Mouse (Mus musculus) neural tube, embryonic 11.5 days (tissue): ENCODE results near the gene 4930470P17Rik. TPM values are rescaled to one million over a fixed set of nuclear protein-coding genes. Genes with fewer than 3 reads are reported as not detected.

Experiments used
- ATAC-seq: fragments of 200-750 bp; cut with Nextera tagmentation; 2 replicates; pipeline ENCODE4 v1.8.0; 2017; ENCODE audit warnings: moderate number of reproducible peaks, mild to moderate bottlenecking, moderate TSS enrichment, moderate library complexity; ENCODE audit not compliant: insufficient read depth, low FRiP score, low TSS enrichment
- DNase-seq: peaks from one replicate; pipeline ENCODE4 v3.0.0-alpha.2; 2015; ENCODE audit warnings: low spot score
- H3K27ac ChIP-seq: fragments of 300-500 bp; sonication (generic); 2 replicates; pipeline ENCODE4 v1.5.1; 2014; ENCODE audit warnings: low read depth, mild to moderate bottlenecking, low read length
- H3K27me3 ChIP-seq: fragments of 300-500 bp; sonication (generic); 2 replicates; pipeline ENCODE4 v1.6.1; 2014; ENCODE audit warnings: mild to moderate bottlenecking, low read length, mixed read lengths; ENCODE audit not compliant: control insufficient read depth, insufficient read depth
- H3K36me3 ChIP-seq: fragments of 300-500 bp; sonication (generic); 2 replicates; pipeline ENCODE4 v1.6.1; 2014; ENCODE audit warnings: mild to moderate bottlenecking, low read length, moderate library complexity, mixed read lengths; ENCODE audit not compliant: control insufficient read depth, insufficient read depth
- H3K4me1 ChIP-seq: fragments of 300-500 bp; sonication (generic); 2 replicates; pipeline ENCODE4 v1.6.1; 2014; ENCODE audit warnings: low read length, mixed read lengths; ENCODE audit not compliant: control insufficient read depth, insufficient read depth
- H3K4me2 ChIP-seq: fragments of 300-500 bp; sonication (generic); 2 replicates; pipeline ENCODE4 v1.6.1; 2014; ENCODE audit warnings: low read depth, mild to moderate bottlenecking, moderate library complexity
- H3K4me3 ChIP-seq: fragments of 300-500 bp; sonication (generic); 2 replicates; pipeline ENCODE4 v1.5.1; 2014; ENCODE audit warnings: low read depth, low read length
- H3K9ac ChIP-seq: fragments of 300-500 bp; sonication (generic); 2 replicates; pipeline ENCODE4 v1.6.1; 2014; ENCODE audit warnings: mild to moderate bottlenecking, low read length
- H3K9me3 ChIP-seq: fragments of 300-500 bp; sonication (generic); 2 replicates; pipeline ENCODE4 v1.6.1; 2016; ENCODE audit warnings: low read length; ENCODE audit not compliant: control insufficient read depth
- WGBS: fragments of 180-500 bp; shearing (Covaris S2); extraction: QIAGEN DNeasy Blood & Tissue Kit; methylation state at CpG from one replicate; pipeline ENCODE4 v1.1.7; 2014; 5-methylcytosine and 5-hydroxymethylcytosine counted together
- polyA plus RNA-seq: library from polyadenylated mRNA; unstranded; fragments of >200 nt; fragmentation: Nextera tagmentation; extraction: Ambion mirVana; gene quantifications from 2 replicates; pipeline ENCODE4 v1.2.1, GENCODE M21; 2014

The 4930470P17Rik gene
- polyA plus RNA-seq, 1 experiment from 2014 or later, result not detected

GRCm38 (mm10) chr2:170543625-170544024 is 58.2 kb downstream of the 4930470P17Rik start:
- no peak for ATAC-seq
- no peak overlapping the region for H3K27ac ChIP-seq
- WGBS, result 73% methylated on average over 5 of the region's 5 CpGs

GRCm38 (mm10) chr2:170539211-170539610 is 62.6 kb downstream of the 4930470P17Rik start:
- 87% methylated on average over 9 of the region's 9 CpGs for WGBS
- Histone ChIP-seq H3K4me3 (no peak overlapping the region), H3K4me1 (no peaks in the 10 kb centered on the region), H3K36me3 (no peaks in the 10 kb centered on the region), H3K9ac (no peak overlapping the region), H3K27me3 (no peaks in the 10 kb centered on the region), H3K4me2 (no peak overlapping the region), H3K27ac (no peak overlapping the region), H3K9me3 (no peaks in the 10 kb centered on the region)
- no peak for DNase-seq
- ATAC-seq, result no peak

More at GRCm38 (mm10) chr2:170543625-170544024, 58.2 kb downstream of the 4930470P17Rik start:
- Histone ChIP-seq H3K4me2 (no peak overlapping the region), H3K36me3 (no peaks in the 10 kb centered on the region), H3K9me3 (no peaks in the 10 kb centered on the region), H3K4me1 (peaks cover 4% of the 10 kb centered on the region), H3K9ac (no peak overlapping the region), H3K27me3 (no peaks in the 10 kb centered on the region), H3K4me3 (no peak overlapping the region)
- DNase-seq, result no peak

GRCm38 (mm10) chr2:170535841-170536240 is 66.0 kb downstream of the 4930470P17Rik start:
- H3K4me1 ChIP-seq, result no peaks in the 10 kb centered on the region

GRCm38 (mm10) chr2:170534803-170535174 is 67.0 kb downstream of the 4930470P17Rik start:
- no peak overlapping the region for H3K9ac ChIP-seq
- H3K27me3 ChIP-seq, result no peaks in the 10 kb centered on the region
- H3K4me2 ChIP-seq, result no peak overlapping the region
- H3K4me1 ChIP-seq, result no peaks in the 10 kb centered on the region
- no peak overlapping the region for H3K4me3 ChIP-seq
- H3K27ac ChIP-seq, result no peak overlapping the region
- DNase-seq (no peak), ATAC-seq (no peak)
- H3K36me3 ChIP-seq, result no peaks in the 10 kb centered on the region
- H3K9me3 ChIP-seq, result no peaks in the 10 kb centered on the region
- WGBS, result 92% methylated on average over 11 of the region's 11 CpGs

More at GRCm38 (mm10) chr2:170535841-170536240, 66.0 kb downstream of the 4930470P17Rik start:
- Histone ChIP-seq H3K36me3 (no peaks in the 10 kb centered on the region), H3K27me3 (no peaks in the 10 kb centered on the region), H3K9me3 (no peaks in the 10 kb centered on the region), H3K4me2 (no peak overlapping the region), H3K9ac (no peak overlapping the region), H3K27ac (no peak overlapping the region), H3K4me3 (no peak overlapping the region)
- ATAC-seq (no peak), DNase-seq (no peak)

GRCm38 (mm10) chr2:170534116-170534802 is 67.6 kb downstream of the 4930470P17Rik start:
- 63% methylated on average over 9 of the region's 12 CpGs for WGBS
- Histone ChIP-seq H3K4me1 (no peaks in the 10 kb centered on the region), H3K9ac (no peak overlapping the region), H3K27ac (no peak overlapping the region), H3K4me3 (no peak overlapping the region), H3K27me3 (no peaks in the 10 kb centered on the region), H3K4me2 (no peak overlapping the region), H3K36me3 (no peaks in the 10 kb centered on the region), H3K9me3 (no peaks in the 10 kb centered on the region)
- no peak for DNase-seq
- no peak for ATAC-seq

- Histone ChIP-seq H3K4me1 (no peaks in the 10 kb centered on the region), H3K27ac (no peak overlapping the region), H3K4me2 (no peak overlapping the region), H3K27me3 (no peaks in the 10 kb centered on the region), H3K9ac (no peak overlapping the region), H3K36me3 (no peaks in the 10 kb centered on the region), H3K4me3 (no peak overlapping the region), H3K9me3 (no peaks in the 10 kb centered on the region)
- DNase-seq, result no peak
- 92% methylated on average over 3 of the region's 3 CpGs for WGBS
- no peak for ATAC-seq
Measured at GRCm38 (mm10) chr2:170530256-170530655, 71.6 kb downstream of the 4930470P17Rik start.

- WGBS, result 83% methylated on average over 7 of the region's 7 CpGs
- Histone ChIP-seq H3K27ac (no peak overlapping the region), H3K9me3 (no peaks in the 10 kb centered on the region), H3K4me2 (no peak overlapping the region), H3K27me3 (no peaks in the 10 kb centered on the region), H3K4me1 (no peaks in the 10 kb centered on the region), H3K36me3 (no peaks in the 10 kb centered on the region), H3K4me3 (no peak overlapping the region), H3K9ac (no peak overlapping the region)
- DNase-seq (no peak), ATAC-seq (no peak)
Measured at GRCm38 (mm10) chr2:170529766-170530165, 72.1 kb downstream of the 4930470P17Rik start.

Other genes with a start within 250 kb of the 4930470P17Rik start
- 1.0 and 1.2 TPM in 2 replicates for gene Bcas1, start 174.2 kb downstream of the 4930470P17Rik start, polyA plus RNA-seq
- 124 and 128 TPM in 2 replicates for gene Pfdn4, start 105.6 kb downstream of the 4930470P17Rik start, polyA plus RNA-seq
- gene Cyp24a1, start 104.9 kb downstream of the 4930470P17Rik start, polyA plus RNA-seq, result not detected in 2 replicates
- 18.8 and 23.5 TPM in 2 replicates for gene Dok5, start 129.8 kb upstream of the 4930470P17Rik start, polyA plus RNA-seq